Mouse (Mus musculus) cerebellum, adult 8-10 months (tissue): ENCODE measurements at regions not wholly inside any gene's neighbourhood (a gene's known extent, or its start where the extent isn't known, plus 50 kb on each side); places are given as distances from the start of the nearest gene placed in this dataset.

Experiments used
- DNase-seq: peaks from one replicate; pipeline ENCODE4 v3.0.0; 2022

DNA sequence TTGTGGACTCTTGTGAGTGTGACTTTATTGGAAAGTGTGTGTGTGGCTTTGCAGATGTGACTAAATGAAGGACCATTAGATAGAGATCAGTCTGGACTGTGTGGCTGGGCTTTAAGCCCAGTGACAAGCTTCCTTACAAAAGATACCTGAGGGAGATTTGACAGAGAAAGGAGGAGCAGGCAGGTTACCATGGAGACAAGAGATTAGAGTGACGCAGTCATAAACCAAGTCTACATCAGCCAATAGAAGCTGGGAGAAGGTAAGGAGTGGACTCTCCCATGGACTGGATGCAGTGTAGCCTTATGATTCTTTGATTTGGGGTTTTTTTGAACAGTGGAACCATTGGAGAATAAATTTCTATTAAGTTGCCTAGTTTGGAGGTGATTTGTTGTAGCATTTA is 181.6 kb upstream of the Gm6793 start:
- no peak for DNase-seq

DNA sequence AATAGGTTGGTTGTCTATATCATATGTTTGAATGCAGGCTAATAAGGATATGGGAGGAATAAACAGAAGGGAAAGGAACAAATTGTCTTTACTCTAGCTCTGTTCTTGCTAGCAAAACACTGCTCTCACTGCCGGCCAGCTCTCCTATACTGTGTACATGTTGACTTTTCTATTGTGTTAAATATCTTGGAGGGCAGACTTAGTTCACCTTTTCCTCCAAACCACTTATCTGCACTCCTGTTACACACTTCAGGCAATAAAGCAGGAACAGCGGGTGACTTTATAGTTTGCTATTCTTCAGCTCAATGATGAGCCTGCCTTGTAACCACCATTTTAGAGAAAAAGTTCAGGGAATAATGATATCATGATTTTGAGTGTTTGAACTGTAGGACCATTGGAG is 181.0 kb upstream of the Gm6793 start:
- no peak for DNase-seq

DNA sequence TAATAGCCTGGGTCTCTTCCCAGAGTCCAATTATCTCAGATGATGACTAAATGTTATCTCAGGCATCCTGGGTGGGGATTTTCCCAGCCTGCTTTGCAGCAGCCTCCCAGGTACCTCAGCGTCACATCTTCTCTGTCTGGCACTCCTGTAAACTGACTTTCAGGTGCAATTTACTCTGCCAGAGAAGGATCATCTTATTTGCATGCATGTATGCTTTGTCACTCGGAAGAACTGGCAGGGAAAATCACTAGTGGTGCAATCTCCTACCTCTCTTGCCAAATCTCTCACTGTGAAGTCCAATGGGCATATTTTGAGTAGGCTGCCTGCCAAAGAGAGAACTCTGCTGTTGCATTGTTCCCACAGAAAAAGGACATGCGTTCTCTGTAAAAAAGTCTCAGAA is 177.0 kb upstream of the Gm6793 start:
- DNase-seq: peak; percentile 36

DNA sequence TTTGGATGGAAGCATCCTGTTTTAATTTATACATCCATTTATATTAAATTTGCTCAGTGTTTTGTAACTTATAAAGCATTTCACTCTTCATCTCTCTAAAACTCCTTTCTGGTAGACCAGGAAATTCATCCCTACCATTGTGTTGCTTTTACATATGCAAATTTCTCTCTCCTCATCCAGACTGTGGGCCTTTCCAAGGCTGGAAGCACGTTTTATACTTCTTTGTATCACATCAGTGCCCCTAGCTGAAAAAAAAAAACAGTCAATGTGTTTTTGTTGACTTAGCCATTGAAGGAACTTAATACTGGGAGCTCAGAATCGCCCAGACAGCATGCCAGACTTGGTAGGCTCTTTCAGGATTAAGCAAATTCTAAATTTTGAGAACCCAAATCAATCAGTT is 174.9 kb upstream of the Gm6793 start:
- DNase-seq: no peak

DNA sequence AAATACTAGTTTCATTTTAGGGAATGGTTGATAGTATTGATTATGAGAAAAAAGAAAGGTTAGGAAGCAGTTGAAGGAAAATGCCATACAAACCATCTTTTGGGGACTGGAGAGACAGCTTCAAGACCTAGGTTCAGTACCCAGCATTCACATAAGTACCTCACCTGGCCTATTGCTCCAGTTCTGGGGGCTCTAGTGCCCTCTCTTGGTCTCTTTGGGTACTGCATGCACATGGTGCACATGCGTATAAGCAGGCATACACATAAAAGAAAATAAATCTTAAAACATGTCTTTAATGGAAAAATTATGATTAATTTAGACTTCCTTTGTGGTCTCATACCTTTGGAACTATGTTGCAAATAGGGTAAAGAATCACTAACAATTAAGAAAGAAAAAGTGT is 155.3 kb upstream of the Gm6793 start:
- DNase-seq: no peak

DNA sequence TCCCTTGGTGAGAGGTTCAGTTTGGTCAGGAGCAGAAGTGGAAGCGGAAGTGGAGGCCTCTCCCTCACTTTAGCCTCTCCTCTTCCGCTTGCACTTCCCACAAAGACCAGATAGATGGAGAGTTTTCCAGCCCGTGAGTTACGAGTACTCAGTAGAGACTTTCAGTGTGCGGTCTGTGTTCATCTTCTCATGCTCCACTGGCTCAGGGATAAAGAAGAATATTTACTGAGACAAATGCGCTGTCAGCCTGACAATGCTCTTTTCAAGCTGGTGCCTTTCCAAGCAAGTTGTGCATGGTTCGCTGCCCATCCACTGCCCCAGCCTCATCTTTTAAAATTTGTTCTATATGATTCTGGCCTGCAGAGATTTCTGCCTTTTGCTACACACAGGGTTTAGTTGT is 141.8 kb upstream of the Gm6793 start:
- DNase-seq: no peak

DNA sequence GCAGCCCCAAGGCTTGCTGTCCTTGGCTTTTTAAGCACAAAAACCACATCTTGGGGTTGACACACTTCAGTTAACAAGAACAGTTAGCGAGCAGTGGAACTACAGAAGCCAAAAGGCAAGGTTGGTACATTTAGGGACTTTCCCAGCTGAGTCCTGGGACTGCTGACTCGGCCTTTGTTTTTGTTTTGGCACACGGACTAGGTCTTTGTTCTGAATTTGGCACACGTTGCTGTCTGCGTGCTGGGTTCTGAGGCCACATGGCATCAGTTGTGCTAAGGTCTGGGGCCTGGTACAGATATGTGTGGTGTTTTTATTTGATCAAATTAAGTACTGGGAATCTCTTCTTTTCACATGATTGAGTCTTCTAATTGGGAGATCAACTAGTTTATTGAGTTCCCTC is 124.1 kb upstream of the Gm6793 start:
- peak; percentile 8 for DNase-seq

DNA sequence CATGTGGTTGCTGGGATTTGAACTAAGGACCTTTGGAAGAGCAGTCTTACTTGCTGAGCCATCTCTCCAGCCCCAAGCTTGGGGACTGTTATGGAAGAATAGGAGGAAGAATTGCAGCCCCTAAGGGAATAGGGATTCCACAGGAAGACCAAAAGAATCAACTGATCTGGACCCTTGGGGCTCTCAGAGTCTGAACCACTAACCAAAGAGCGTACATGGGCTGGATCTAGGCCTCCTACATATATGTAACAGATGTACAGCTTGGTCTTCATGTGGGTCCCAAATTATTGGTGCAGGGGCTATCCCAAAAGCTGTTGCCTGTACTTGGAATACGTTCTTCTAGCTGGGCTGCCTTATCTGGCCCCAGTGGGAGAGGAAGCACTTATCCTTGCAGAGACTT is 115.4 kb upstream of the Gm6793 start:
- DNase-seq: no peak

DNA sequence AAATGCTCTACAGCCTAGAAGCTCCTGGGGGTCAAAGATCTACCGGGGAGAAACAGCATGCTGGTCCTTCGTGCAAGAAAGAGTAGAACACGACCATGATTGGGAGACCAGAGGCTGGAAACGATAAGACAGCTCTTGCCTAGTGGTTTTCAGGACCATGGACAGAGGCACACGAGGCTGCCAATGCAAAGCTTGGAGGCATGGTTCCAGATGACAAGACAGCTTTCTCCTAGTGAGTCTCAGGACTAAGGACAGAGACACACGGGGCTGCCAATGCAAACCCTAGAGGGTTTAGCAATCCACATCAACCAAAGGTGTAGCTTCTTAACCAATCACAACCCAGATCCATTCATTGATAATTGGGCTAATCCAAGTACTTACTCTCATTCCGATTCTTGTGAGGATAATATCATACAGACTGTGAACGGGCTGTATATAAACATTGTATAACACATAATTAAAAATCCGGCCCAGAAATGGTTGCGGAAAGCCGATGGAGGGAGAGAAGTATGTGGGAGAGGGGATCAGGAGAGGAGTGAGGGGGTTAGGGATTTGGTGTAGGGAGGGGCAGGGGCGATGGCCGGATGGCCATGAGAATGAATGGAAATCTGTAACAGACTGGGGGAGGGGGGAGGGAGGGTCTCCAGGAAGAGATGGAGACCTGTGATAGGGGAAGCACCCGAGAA is 114.1 kb upstream of the Gm6793 start:
- DNase-seq: no peak

DNA sequence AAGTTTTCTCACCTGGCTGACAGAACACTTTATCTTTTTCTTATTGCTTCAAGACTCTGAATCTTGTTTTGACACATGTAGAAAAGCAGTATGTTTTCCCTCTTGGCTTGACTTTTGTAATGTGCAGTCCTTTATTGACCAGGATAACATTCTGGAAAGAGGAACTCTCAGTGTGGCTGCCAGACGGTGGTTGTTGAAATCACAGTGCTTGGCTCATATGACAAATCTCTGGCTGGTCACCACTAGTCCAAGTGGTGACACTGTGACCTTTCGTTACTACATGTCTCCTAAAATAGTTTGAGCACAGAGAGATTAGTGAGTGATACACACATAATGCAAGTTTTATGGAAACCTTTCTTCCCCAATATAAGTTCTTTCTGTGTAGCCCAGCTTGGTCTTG is 97.1 kb upstream of the Gm6793 start:
- no peak for DNase-seq

DNA sequence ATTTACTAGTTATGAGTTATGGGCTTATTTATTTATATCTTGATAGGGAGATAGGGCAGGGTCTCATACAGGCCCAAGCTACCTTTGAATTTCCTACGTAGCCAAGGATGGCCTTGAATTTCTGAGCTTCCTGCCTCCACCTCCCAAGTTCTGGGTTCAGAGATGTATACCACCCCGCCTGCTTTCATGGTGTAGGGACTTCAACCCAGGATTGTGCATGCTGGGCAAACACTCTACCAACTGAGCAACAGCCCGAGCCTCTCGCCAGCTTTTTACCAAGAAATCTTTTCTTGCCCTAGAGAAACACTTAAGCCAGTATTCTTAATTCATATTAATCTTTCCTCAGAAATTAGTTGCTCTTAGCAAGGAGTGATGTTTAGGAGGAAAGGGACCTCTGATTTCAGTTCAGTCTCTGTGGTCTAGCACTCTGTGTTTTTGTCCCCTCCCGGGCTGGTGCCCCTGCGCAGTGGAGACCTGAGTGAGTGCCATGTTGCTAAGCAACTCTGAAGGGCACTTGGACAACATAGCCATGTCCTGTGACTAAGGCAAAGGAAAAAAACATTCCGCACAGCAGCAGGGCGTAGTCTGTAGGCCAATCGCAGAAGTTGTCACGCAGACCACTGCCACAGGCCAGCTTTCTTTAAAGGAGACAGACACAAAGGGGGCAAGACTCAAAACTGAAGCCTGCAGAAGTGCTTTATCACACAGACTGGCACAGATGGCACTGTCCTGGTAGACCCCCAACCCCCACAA is 83.2 kb upstream of the Gm6793 start:
- DNase-seq: peak; percentile 5

DNA sequence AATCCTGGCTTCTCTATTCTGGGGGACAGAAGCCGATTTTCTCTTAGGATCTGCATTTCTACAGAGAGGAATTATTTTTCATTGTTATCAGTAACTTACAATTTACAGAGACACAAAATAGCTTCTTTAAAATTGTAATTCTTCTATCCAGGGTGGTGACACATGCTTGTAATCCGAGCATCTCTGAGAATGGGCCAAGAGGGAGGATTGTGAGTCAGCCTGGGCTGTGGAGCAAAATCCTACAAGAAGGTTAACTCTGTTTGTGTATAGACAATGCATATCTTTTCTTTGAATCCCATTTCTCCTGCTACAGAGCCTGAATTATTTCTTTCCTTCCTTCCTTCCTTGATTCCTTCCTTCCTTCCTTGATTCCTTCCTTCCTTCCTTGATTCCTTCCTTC is 80.0 kb upstream of the Gm6793 start:
- DNase-seq: no peak

DNA sequence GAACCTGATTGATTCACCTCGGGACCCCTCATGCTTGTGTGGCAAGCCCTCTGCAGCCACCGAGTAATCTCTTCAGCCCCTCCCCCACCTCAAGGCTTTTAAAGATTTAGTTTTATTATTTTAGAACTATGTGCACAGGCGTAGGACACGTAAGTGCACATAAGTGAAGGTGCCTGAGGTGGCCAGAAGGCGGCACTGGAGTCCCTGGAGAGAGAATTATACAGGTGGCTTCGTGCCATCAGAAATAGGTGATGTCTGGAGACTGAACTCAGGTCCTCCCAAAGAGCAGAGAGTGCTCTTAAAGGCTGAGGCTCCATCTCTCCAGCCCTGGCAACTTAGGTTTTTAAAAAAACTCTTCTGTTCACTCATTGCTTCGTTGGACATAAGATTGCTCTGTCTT is 78.7 kb upstream of the Gm6793 start:
- no peak for DNase-seq

DNA sequence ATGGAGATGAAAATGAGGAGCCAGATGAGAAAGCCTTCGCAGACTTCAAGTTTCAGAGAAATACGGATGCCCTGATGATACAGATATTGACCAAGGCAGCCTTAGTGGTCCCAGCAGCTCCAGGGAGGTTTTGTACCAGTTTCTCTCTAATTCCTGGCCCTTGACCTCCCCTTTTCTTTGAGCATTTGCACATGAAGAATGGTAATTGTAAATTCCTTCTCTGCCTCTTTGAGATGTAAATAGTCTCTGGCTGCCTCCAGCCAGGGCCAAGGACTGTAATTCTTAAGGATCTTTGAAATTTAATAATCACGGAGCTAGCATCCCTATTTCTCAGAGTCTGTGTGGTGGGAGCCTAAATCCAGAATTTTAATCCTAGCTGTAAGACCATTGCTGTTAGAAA is 78.0 kb upstream of the Gm6793 start:
- DNase-seq: no peak

DNA sequence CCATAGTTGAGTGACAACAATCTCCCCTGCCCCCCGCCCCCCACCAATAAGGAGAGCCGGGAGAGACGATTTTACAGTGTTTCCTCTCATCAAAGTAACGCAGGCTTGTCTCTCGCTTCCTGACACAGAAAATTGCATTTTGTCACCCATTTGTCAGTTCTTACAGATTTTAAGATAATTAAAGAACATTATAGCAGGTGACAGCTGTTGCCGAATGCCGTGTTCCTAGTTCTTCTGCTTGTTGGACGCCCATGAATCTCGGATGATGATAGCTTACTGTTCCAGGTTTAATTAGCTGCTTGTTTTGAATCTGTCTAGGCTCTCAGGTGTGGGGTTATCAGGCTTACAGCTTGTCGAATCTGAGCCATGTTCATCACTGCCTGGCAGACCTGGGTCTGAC is 63.8 kb upstream of the Gm6793 start:
- no peak for DNase-seq

DNA sequence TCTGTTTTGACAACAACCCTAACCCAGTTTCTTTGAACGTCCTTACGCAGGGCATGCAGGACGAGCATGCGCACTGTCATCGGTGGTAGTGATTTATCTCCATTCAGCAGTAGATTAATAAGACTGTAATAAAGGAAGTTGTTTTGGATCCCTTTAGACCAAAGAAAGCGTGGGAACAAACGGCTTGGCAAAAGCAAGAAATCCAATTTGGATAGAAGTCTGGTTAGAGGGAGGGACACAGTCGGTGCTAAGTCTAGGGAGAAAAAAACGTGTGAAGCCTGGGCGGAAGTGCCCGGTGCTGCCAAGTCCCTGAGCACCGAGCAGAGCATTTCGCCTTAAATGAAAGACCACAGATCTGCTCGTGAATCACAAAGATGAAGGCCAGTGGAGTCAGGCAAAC is 57.4 kb upstream of the Gm6793 start:
- no peak for DNase-seq

DNA sequence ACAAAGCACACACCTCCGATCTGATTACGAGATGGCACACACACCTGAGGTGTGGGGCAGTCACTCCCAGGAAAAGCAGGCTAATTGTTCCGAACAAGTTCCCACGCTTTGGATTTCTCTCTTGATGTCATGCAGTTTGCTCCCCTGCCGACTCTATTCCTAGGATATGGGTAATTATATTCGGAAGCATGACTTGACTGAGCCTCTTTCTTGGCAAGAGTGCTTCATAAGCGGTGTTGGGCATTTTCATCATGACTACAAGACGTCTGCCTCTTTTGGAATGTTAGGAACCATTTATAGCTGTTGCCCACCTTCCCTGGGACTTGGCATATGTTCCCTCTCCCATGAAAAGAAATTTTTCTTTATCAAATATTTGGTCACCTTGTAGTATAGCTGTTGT is 55.4 kb upstream of the Gm6793 start:
- DNase-seq: no peak
